Mouse (Mus musculus) liver, embryonic 14.5 days (tissue): ENCODE measurements around the gene Gtpbp2.

Source experiments
- CTCF ChIP-seq: IDR thresholded peaks from 2 replicates; pipeline ENCODE4 v1.5.1; 2016; ENCODE audit warnings: antibody characterized with exemption, low read depth, control low read depth
- EP300 ChIP-seq: IDR thresholded peaks from 2 replicates; pipeline ENCODE4 v1.6.1; 2016; ENCODE audit warnings: antibody characterized with exemption, low read depth

GRCm38 (mm10) chr17:46156680-46157079 is 4.2 kb upstream of the Gtpbp2 start:
- 0 out of 2 replicates have a peak, but pooled peaks have one; percentile 12 for TF ChIP-seq CTCF
- peak; percentile 50; the same call in 1 of the 2 replicates for TF ChIP-seq EP300
